Mouse (Mus musculus) cerebellum, adult 18-20 months (tissue): ENCODE measurements around the gene Cyp3a41a.
"Not testable (repeated sequence)": the region's sequence is repeated elsewhere in the genome, so short reads cannot be mapped to it uniquely, and the experiment has no call there.

ENCODE experiments used
- DNase-seq, 2 experiments: peaks; one replicate each; pipeline ENCODE4 v3.0.0; 2021

Gene Cyp3a41a

GRCm38 (mm10) chr5:145720036-145720435 is at the start of gene Cyp3a41a:
Gene Cyp3a41a, minus strand, starts transcription at chr5:145720136.
- DNase-seq: not testable (repeated sequence)

DNA sequence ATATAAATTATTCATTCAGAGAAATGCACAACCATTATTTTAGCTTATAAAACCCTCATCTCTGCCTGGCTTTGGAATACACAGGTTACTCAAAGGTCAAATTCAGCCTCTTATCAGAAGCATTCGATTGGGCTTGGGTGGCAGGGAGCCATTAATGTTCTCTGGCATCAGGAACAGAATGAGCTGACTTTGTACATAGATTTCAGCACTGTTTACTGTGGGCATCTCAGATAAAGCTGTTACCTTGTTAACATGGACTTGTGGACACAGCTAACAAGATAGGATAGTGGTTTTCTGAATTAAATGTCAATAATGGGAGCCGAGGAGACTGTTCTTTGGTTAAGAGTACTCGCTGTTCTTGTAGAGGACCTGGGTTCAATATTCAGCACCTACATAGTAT is 17.6 kb upstream of the Cyp3a41a start:
- DNase-seq: not testable (repeated sequence)

- DNase-seq: not testable (repeated sequence)
Measured at GRCm38 (mm10) chr5:145714296-145714695, 5.6 kb downstream of the Cyp3a41a start.

DNA sequence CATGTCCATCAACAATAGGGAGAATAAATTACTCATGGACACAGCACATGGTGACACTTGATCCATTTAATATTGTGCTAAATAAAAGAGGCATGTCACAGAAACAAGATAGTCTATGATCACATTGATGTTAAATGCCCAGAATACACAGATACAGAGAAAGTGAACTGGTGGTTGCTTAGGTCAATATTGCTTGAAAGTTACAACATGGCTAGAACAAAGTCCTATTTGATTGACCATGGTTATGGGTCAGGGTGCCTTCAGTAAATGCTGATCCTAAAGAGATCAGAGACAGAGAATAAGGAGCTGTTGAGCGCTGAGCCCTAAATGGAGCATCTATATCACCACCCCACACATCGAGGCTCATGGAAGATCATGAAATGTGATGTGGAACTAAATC is 12.6 kb downstream of the Cyp3a41a start:
- DNase-seq: not testable (repeated sequence)

DNA sequence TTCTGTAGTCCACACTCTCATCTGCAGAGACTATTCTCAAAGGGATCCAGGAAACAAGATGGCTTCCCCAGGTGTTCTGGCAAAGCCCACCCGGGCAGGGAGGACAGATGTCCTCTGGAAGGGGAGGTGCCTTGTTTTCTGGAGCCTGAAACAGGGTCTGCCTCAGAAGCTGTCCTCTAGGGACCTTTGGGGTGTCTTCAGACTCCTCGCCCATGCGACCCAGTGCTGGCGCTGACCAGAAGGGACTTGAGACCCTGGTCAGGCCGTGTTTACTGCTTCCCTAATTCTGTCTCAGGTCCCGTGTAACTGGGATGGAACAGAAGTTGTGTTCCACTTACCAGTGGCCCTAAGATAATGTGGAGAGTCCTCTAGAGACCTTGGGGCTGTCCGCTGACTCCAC is 57.9 kb downstream of the Cyp3a41a start:
- DNase-seq: no peak

GRCm38 (mm10) chr5:145647779-145648178 is 72.2 kb downstream of the Cyp3a41a start:
- DNase-seq: no peak
